Mouse (Mus musculus) stomach, embryonic 16.5 days (tissue): ENCODE results near the gene Pdpr. TPM values are rescaled to one million over a fixed set of nuclear protein-coding genes. Genes with fewer than 3 reads are reported as not detected.

Experiments used
- ATAC-seq: fragments of 200-750 bp; cut with Nextera tagmentation; 2 replicates; pipeline ENCODE4 v1.8.0; 2017; ENCODE audit warnings: moderate number of reproducible peaks, moderate TSS enrichment; ENCODE audit not compliant: insufficient read depth, low FRiP score
- H3K27ac ChIP-seq: fragments of 300-500 bp; sonication (generic); 2 replicates; pipeline ENCODE4 v1.5.1; 2014; ENCODE audit warnings: low read length
- H3K27me3 ChIP-seq: fragments of 300-500 bp; sonication (generic); 2 replicates; pipeline ENCODE4 v1.6.1; 2014; ENCODE audit warnings: low read length, control low read depth, mixed read lengths; ENCODE audit not compliant: control insufficient read depth, insufficient read depth
- H3K36me3 ChIP-seq: fragments of 300-500 bp; sonication (generic); 2 replicates; pipeline ENCODE4 v1.6.1; 2014; ENCODE audit warnings: low read length; ENCODE audit not compliant: control insufficient read depth, insufficient read depth
- H3K4me1 ChIP-seq: fragments of 300-500 bp; sonication (generic); 2 replicates; pipeline ENCODE4 v1.6.1; 2014; ENCODE audit warnings: low read length, control low read depth, mixed read lengths; ENCODE audit not compliant: control insufficient read depth, insufficient read depth
- H3K4me2 ChIP-seq: fragments of 300-500 bp; sonication (generic); 2 replicates; pipeline ENCODE4 v1.6.1; 2014; ENCODE audit warnings: low read depth, low read length, mixed read lengths
- H3K4me3 ChIP-seq: fragments of 300-500 bp; sonication (generic); replicated peaks from 2 replicates; pipeline ENCODE4 v1.5.1; 2014; ENCODE audit warnings: mild to moderate bottlenecking, low read length
- H3K9ac ChIP-seq: fragments of 300-500 bp; sonication (generic); 2 replicates; pipeline ENCODE4 v1.6.1; 2014; ENCODE audit warnings: low read length
- H3K9me3 ChIP-seq: fragments of 300-500 bp; sonication (generic); replicated peaks from 2 replicates; pipeline ENCODE4 v1.6.1; 2016; ENCODE audit warnings: low read length, control low read depth; ENCODE audit not compliant: control insufficient read depth
- WGBS: fragments of 180-500 bp; shearing (Covaris S2); extraction: QIAGEN DNeasy Blood & Tissue Kit; methylation state at CpG from one replicate; pipeline ENCODE4 v1.1.7; 2014; 5-methylcytosine and 5-hydroxymethylcytosine counted together
- polyA plus RNA-seq: library from polyadenylated mRNA; unstranded; fragments of >200 nt; fragmentation: Nextera tagmentation; extraction: Ambion mirVana; gene quantifications from 2 replicates; pipeline ENCODE4 v1.2.1, GENCODE M21; 2015

Gene Pdpr
- polyA plus RNA-seq: 9.7 and 10.8 TPM in 2 replicates

DNA sequence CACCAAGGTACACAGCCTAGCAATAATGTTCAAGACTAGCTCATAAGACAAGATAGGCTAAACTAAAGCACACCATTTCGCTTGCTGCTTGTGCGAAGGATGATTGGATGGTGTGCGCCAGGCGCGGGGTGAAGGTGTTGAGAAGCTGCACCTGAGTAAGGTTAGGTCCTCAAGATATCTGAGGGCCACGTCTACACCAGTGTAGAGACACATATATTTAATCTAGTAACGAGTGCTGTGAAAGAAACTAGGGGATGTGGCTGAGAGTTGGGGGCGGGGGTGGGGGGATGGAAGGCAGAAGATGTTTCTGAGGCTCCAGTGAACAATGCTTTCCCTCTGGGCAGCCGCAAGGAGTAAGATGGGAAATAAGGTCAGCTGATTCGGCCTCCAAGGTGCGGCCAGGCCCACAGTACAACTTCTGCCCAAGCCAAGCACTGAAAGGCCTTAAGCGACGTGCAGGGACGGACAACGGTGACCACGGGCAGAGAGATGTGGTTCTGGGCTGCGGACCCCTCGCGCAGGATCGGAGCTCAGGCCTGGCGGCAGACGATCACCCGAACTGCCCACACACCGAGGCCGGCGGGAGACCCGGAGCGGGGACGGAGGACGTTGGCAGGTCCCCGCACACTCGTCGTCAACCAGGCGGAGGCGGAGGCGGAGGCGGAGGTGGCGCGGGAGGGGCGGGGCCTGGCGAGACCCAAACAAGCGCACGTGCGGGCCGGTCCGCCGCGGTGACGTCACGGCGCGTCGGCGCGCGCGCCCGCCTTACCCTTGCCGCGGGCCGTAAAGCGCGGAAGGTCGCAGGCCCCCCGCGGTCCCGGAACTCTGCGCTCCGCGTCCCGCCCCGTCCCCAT is at the start of gene Pdpr:
Pdpr (plus strand) TSS at position 766 of the 854 bp plus-strand sequence.
- peak; percentile 94 for ATAC-seq
- Histone ChIP-seq H3K27me3 (no peaks in the 10 kb centered on the region), H3K9ac (peak within 1 kb of the TSS; percentile 75), H3K9me3 (no peaks in the 10 kb centered on the region), H3K4me2 (peak within 1 kb of the TSS; percentile 89), H3K36me3 (no peaks in the 10 kb centered on the region), H3K27ac (no peak within 1 kb of the TSS), H3K4me1 (peaks cover 5% of the 10 kb centered on the region), H3K4me3 (peak within 1 kb of the TSS; percentile 69)
- WGBS: 8% methylated on average over 41 of the region's 72 CpGs

DNA sequence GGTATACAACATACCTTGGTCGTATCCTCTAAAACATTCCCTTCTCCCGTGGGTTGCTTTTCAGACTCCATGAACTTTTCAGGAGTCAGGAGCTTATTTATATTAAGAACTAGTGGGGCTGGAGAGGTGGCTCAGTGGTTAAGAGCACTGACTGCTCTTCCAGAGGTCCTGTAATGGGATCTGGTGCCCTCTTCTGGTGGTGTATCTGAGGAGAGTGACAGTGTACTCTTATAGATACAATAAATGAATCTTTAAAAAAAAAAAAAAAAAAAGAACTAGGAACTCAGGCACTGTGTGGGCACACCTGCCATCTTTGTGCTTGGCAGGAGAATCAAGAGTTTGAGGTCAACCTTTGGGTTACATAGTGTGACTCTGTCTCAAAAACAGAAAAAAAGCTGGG is 45.7 kb upstream of the Pdpr start:
- H3K4me3 ChIP-seq: no peak overlapping the region
- H3K27me3 ChIP-seq: no peaks in the 10 kb centered on the region
- H3K4me2 ChIP-seq: no peak overlapping the region
- peaks cover 47% of the 10 kb centered on the region for H3K36me3 ChIP-seq
- no peak for ATAC-seq
- no peak overlapping the region for H3K27ac ChIP-seq
- 92% methylated on average over 2 of the region's 2 CpGs for WGBS
- no peaks in the 10 kb centered on the region for H3K9me3 ChIP-seq
- H3K9ac ChIP-seq: no peak overlapping the region
- no peaks in the 10 kb centered on the region for H3K4me1 ChIP-seq

DNA sequence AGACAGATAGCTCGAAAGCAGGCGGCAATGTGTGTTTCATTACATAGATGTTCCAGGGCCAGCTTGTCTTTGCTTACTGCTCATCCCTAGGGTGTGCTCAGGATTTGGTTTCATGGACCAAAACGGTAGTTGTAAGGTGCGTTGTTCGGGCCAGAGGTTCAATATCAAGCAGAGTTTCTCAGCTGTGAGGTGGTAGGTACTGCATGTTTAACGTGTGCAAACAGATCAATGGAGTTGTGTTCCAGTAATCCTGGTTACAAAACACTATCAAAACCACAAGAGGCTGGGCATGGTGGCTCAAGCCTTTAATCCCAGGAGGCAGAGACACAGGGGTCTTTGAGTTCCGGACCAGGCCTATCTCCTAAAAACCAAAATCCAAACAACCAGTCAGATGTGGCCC is 45.3 kb upstream of the Pdpr start:
- Histone ChIP-seq H3K27ac (no peak overlapping the region), H3K27me3 (no peaks in the 10 kb centered on the region), H3K4me2 (no peak overlapping the region), H3K4me1 (no peaks in the 10 kb centered on the region), H3K36me3 (peaks cover 50% of the 10 kb centered on the region), H3K4me3 (no peak overlapping the region), H3K9ac (no peak overlapping the region), H3K9me3 (no peaks in the 10 kb centered on the region)
- ATAC-seq: no peak
- WGBS: 89% methylated on average over 7 of the region's 7 CpGs

DNA sequence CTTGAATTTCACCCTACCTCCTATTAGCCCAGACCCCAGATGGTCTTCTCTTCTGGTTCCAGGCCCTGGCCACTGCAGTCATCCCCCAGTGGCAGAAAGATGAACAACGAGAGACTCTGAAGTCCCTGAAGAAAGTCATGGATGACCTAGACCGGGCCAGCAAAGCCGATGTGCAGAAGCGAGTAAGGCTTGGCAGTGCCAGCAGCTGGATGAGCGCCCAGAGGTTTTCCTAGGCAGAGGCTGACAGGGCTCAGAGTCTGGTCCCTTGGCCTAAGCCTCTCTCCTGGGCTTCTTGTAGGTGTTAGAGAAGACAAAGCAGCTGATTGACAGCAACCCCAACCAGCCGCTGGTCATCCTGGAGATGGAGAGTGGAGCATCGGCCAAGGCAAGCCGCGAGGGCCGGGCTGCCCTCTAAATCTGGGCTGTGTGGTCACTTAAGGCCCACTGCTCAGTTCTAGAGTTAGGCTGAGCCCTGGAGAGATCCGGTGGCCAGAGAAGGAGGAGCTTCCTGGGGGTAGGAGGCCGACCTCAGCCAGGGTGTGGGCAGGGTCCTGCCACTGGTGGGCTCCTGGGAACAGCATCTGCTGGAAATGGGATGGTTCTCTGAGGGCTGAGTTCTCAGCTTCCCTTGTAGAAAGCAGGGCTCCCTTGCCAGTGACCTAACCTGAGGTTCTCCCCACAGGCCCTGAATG is 40.5 kb upstream of the Pdpr start:
- 94% methylated on average over 12 of the region's 12 CpGs for WGBS
- Histone ChIP-seq H3K4me1 (peaks cover 11% of the 10 kb centered on the region), H3K27me3 (no peaks in the 10 kb centered on the region), H3K4me3 (no peak overlapping the region), H3K27ac (no peak overlapping the region), H3K9me3 (no peaks in the 10 kb centered on the region), H3K36me3 (peaks cover 45% of the 10 kb centered on the region), H3K9ac (no peak overlapping the region), H3K4me2 (no peak overlapping the region)
- no peak for ATAC-seq

DNA sequence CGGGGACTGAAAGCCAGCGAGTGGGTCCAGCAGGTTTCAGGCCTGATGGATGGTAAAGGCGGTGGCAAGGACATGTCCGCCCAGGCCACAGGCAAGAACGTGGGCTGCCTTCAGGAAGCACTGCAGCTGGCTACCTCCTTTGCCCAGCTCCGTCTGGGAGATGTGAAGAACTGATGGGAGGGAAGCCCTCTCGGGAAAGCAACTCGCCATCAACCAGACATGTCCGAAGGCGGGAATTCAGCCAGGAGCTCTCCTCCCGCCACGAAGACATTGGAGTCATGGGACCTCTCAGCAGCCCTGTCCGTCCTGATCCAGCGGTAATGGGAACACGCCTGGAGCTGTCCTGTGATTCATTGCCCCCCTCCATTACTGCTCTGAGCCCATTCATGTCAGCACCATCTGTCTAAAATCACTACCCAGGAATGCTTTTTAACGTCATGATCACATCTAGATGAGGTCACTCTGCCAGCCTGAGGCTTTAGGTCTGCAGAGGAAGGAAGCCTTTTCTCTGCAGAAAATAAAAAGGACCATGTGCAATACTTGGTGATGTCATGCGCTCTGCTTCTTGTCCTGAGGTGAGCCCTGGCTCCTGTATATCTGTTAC is 39.3 kb upstream of the Pdpr start:
- peaks cover 11% of the 10 kb centered on the region for H3K4me1 ChIP-seq
- H3K9ac ChIP-seq: no peak overlapping the region
- peaks cover 35% of the 10 kb centered on the region for H3K36me3 ChIP-seq
- no peak overlapping the region for H3K4me3 ChIP-seq
- no peak overlapping the region for H3K4me2 ChIP-seq
- no peaks in the 10 kb centered on the region for H3K9me3 ChIP-seq
- no peak for ATAC-seq
- 90% methylated on average over 17 of the region's 17 CpGs for WGBS
- no peak overlapping the region for H3K27ac ChIP-seq
- H3K27me3 ChIP-seq: no peaks in the 10 kb centered on the region

DNA sequence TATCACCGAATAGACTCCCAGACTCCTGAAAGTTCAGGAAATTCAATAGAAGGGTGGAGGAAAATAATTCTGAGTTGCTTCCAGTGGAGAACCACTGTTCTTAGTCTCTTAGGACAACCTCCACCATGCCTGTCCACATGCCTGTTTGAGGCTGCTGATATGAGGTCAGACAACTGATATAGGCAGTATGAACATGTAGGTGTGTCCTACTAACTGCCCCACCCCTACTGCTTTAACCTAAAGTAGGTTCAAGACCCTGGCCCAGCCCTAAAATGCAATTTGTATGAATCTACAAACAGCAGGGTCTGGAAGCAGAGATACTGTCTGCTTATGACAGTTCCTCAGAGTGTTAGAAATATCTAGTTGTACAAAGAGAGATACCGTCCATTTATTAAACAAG is 38.8 kb upstream of the Pdpr start:
- Histone ChIP-seq H3K9me3 (no peaks in the 10 kb centered on the region), H3K36me3 (peaks cover 32% of the 10 kb centered on the region), H3K4me3 (0 out of 2 replicates have a peak overlapping the region, but pooled peaks have one; percentile 94), H3K27me3 (no peaks in the 10 kb centered on the region), H3K27ac (no peak overlapping the region), H3K4me2 (0 out of 2 replicates have a peak overlapping the region, but pooled peaks have one; percentile 11), H3K9ac (no peak overlapping the region), H3K4me1 (peaks cover 11% of the 10 kb centered on the region)
- 58% methylated on average over 2 of the region's 2 CpGs for WGBS
- no peak for ATAC-seq

DNA sequence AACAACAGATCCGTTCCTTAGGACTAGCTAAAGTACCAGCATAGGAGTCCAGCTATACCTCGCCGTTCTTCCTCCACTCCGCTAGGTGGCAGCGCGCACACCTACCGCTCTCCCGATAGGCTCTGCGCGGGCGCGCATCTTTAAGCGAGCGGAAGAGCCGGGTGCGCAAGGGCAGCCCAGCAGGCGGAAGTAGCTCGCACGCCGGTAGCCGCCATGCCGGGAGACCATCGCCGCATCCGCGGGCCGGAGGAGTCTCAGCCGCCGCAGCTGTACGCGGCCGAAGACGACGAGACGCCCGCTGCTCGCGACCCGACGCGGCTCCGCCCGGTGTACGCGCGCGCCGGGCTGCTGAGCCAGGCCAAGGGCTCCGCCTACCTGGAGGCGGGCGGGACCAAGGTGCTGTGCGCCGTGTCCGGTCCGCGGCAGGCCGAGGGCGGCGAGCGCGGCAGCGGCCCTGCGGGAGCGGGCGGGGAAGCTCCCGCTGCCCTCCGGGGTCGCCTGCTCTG is 38.2 kb upstream of the Pdpr start, which contains the start of gene Exosc6:
Exosc6 (plus strand) TSS at position 182 of the 506 bp plus-strand sequence.
- peak; percentile 93 for ATAC-seq
- peak within 1 kb of the TSS; percentile 92 for H3K9ac ChIP-seq
- peak within 1 kb of the TSS; percentile 87 for H3K27ac ChIP-seq
- no peaks in the 10 kb centered on the region for H3K9me3 ChIP-seq
- H3K4me3 ChIP-seq: peak within 1 kb of the TSS; percentile 94
- H3K36me3 ChIP-seq: peaks cover 32% of the 10 kb centered on the region
- H3K4me2 ChIP-seq: peak within 1 kb of the TSS; percentile 94
- under 1% methylated on average over 68 of the region's 68 CpGs for WGBS
- H3K4me1 ChIP-seq: peaks cover 15% of the 10 kb centered on the region
- no peaks in the 10 kb centered on the region for H3K27me3 ChIP-seq

DNA sequence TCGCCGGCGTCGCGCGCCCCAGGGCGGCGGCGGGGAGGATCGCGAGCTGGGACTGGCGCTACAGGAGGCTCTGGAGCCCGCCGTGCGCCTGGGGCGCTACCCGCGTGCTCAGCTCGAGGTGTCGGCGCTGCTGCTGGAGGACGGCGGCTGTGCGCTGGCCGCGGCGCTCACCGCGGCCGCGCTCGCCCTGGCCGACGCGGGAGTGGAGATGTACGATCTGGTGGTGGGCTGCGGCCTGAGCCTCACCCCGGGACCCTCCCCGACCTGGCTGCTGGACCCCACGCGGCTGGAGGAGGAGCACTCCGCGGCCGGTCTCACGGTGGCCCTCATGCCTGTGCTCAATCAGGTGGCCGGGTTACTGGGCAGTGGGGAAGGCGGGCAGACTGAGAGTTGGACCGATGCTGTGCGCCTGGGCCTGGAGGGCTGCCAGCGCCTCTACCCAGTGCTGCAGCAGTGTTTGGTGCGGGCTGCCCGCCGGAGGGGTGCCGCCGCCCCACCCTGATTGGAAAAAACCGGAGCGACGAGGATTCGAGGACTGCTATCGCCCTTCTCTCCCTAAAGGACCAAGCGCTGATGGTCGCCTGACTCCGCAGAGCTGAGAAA is 37.6 kb upstream of the Pdpr start:
- peak overlapping the region; percentile 94 for H3K4me3 ChIP-seq
- peak overlapping the region; percentile 92 for H3K9ac ChIP-seq
- peak overlapping the region; percentile 87 for H3K27ac ChIP-seq
- H3K36me3 ChIP-seq: peaks cover 28% of the 10 kb centered on the region
- H3K27me3 ChIP-seq: no peaks in the 10 kb centered on the region
- H3K4me2 ChIP-seq: peak overlapping the region; percentile 94
- H3K4me1 ChIP-seq: peaks cover 21% of the 10 kb centered on the region
- ATAC-seq: peak; percentile 58
- H3K9me3 ChIP-seq: no peaks in the 10 kb centered on the region
- under 1% methylated on average over 57 of the region's 63 CpGs for WGBS
